Mouse (Mus musculus) adrenal gland, postnatal 10 days (tissue): ENCODE measurements at regions not wholly inside any gene's neighbourhood (a gene's known extent, or its start where the extent isn't known, plus 50 kb on each side); places are given as distances from the start of the nearest gene placed in this dataset.

Experiments
- DNase-seq: peaks from one replicate; pipeline ENCODE4 v3.0.0; 2021; ENCODE audit warnings: mixed read lengths

DNA sequence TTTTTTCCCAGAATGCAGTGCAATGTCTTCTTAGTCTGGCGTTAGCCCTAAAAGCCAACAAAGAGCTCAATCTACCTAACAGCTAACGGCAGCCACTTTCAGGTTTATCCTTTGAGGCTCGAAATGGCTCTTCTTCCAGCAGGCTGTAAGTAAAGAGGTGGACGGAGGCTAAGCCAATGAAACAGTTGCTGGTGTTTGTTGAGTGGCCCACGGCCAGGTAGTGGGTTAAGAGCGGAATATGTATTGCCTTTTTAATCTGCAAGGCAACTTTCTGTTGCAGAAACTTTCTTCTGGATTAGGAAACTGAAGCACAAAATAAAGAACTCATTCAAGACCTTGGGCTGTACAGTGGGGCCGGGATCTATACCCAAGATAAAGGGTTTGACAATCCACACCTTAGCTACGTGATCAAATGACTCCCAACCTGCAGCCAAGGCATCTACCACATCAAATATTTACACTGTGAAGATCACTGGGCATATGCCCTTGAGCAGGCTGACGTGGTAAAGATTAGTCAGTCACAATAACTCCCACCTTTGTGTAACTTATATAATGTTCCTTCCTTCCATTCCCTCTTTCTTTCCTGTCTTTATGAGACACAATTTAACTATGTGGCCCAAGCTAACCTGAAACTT is 62.3 kb upstream of the Peli2 start:
- DNase-seq = no peak

DNA sequence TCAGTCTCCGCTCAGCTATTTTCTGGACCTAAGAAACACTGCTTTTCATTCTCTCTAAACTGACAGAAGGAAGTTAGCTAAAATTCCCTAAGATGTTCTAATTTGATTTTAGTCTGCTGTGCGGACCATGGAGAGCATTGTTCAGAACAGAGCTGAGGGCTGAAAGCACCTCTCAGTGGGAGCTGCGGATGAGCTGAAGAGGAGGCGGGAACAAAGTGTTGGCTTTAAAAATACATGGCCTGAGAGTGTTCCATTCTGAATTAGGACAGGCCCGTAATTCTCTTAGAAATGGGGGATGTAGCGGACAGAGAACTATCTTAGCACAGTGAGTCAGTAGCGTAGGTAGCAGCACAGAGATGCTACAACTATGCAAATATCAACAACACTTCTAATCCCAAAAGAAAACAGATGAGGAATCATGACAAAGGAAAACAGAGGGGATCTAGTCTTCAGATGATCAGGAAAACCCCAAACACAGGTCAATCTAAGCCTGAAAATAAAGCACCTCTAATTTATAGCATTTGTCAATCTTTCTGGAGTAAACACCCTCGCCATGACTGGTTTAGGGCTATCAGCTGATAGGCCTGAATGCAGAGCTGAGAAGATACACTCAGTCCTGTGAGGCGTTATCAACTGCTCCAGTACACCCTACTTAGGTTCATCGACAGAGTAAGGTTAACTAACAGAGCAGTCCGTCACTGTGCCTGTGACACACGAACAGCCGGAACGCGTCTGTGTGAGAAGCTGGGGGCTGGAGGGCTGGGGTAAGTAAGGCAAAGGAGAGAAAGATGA is 60.8 kb upstream of the Peli2 start:
- DNase-seq = no peak

DNA sequence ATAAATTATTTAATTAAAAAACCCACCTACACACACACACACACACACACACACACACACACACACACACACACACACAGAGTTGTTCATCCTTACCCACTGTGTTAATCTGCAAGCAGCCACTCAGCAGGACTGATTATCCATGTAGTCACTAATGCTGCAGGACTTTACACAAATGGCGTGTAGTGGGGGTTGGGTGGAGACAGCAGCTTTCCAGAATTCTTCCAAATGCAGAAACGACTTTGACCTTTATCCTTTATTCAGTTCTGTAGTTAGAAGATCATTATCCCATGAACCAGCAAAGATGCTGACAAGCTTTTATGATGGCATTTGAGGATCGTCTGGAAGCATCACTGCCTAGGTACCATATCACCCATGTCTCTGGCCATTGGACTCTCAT is 52.0 kb upstream of the Peli2 start:
- DNase-seq = no peak
